Mouse (Mus musculus): ENCODE results near the gene Fbrs. TPM values are rescaled to one million over a fixed set of nuclear protein-coding genes. Genes with fewer than 3 reads are reported as not detected.

Gene Fbrs
- polyA plus RNA-seq, 1 experiment from 2014 or later = 8.7 TPM

DNA sequence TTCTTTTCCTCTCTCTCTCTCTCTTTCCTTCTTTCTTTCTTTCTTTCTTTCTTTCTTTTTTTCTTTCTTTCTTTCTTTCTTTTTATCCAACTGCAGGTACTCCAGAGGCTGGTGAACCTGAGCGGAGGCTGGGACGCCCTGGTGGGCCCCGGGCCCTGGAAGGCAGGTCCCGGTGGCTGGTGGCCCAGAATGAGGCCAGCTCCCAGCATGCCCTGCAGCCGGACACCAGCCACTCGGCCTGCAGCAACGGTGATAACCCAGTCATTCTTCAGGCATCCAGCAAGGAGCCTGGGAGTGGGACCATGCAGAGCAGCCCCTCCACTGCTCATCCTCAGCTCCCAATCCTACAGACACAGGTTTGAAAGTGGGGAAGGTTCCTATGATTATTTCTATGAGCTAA, 36.8 kb downstream of the Fbrs start:
- Histone ChIP-seq H3K27ac (replicated peaks) (no peak overlapping the region), H3K9me3 (ENCODE audit: control insufficient read depth, low read length) (no peaks in the 10 kb centered on the region), H3K4me2 (replicated peaks; ENCODE audit: low read depth) (no peak overlapping the region), H3K4me1 (replicated peaks; ENCODE audit: control insufficient read depth, insufficient read depth) (no peaks in the 10 kb centered on the region), H3K9ac (ENCODE audit: low read length) (no peak overlapping the region), H3K4me3 (ENCODE audit: low read depth, low read length) (no peak overlapping the region), H3K36me3 (ENCODE audit: control insufficient read depth, insufficient read depth, low read length) (peaks cover 9% of the 10 kb centered on the region), H3K27me3 (ENCODE audit: control insufficient read depth, insufficient read depth, low read length) (no peaks in the 10 kb centered on the region)
- 89% methylated on average over 7 of the region's 7 CpGs for WGBS
- ATAC-seq (ENCODE audit: low FRiP score, low TSS enrichment) = no peak
- TF ChIP-seq CTCF (IDR thresholded peaks at IDR 0.05; ENCODE audit: low read depth) (no peak), EP300 (optimal IDR thresholded peaks at IDR 0.05) (no peak)
- DNase-seq (ENCODE audit: low spot score) = no peak

- no peaks in the 10 kb centered on the region for H3K27me3 ChIP-seq (ENCODE audit: control insufficient read depth, insufficient read depth, low read length)
- no peak overlapping the region for H3K9ac ChIP-seq (ENCODE audit: low read length)
- H3K27ac ChIP-seq (replicated peaks) = no peak overlapping the region
- H3K36me3 ChIP-seq (ENCODE audit: control insufficient read depth, insufficient read depth, low read length) = peaks cover 12% of the 10 kb centered on the region
- H3K4me1 ChIP-seq (replicated peaks; ENCODE audit: control insufficient read depth, insufficient read depth) = no peaks in the 10 kb centered on the region
- H3K4me3 ChIP-seq (ENCODE audit: low read depth, low read length) = no peak overlapping the region
- no peak for DNase-seq (ENCODE audit: low spot score)
- no peak for TF ChIP-seq CTCF (IDR thresholded peaks at IDR 0.05; ENCODE audit: low read depth)
- no peak for TF ChIP-seq EP300 (optimal IDR thresholded peaks at IDR 0.05)
- WGBS = 93% methylated on average over 6 of the region's 7 CpGs
- ATAC-seq (ENCODE audit: low FRiP score, low TSS enrichment) = no peak
- no peak overlapping the region for H3K4me2 ChIP-seq (replicated peaks; ENCODE audit: low read depth)
- H3K9me3 ChIP-seq (ENCODE audit: control insufficient read depth, low read length) = no peaks in the 10 kb centered on the region
Measured at GRCm38 (mm10) chr7:127516344-127516743, 37.3 kb downstream of the Fbrs start.

DNA sequence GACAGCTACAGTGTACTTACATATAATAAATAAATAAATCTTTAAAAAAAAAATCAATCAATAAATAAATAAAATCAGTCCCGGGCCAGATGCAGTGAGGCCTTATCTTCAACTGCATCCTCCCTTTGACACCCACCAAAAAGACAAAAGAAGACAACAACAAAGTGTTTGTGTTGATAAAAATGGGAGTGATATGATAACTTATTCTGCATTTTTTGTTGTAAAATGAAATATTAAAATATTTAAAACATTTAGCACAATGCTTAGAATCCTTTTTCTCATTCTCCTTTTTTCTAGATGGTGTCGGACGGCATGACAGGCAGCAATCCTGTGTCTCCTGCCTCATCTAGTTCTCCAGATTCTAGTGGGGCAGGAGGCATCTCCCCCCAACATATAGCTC, 40.3 kb downstream of the Fbrs start, which contains the start of gene Gm42715:
Gene Gm42715, plus strand, starts transcription at position 301 of the 400 bp plus-strand sequence.
- Histone ChIP-seq H3K4me2 (replicated peaks; ENCODE audit: low read depth) (no peak within 1 kb of the TSS), H3K27me3 (ENCODE audit: control insufficient read depth, insufficient read depth, low read length) (no peaks in the 10 kb centered on the region), H3K27ac (replicated peaks) (no peak within 1 kb of the TSS), H3K9me3 (ENCODE audit: control insufficient read depth, low read length) (no peaks in the 10 kb centered on the region), H3K4me3 (ENCODE audit: low read depth, low read length) (no peak within 1 kb of the TSS), H3K4me1 (replicated peaks; ENCODE audit: control insufficient read depth, insufficient read depth) (no peaks in the 10 kb centered on the region), H3K9ac (ENCODE audit: low read length) (no peak within 1 kb of the TSS), H3K36me3 (ENCODE audit: control insufficient read depth, insufficient read depth, low read length) (peaks cover 23% of the 10 kb centered on the region)
- DNase-seq (ENCODE audit: low spot score) = no peak
- no peak for TF ChIP-seq CTCF (IDR thresholded peaks at IDR 0.05; ENCODE audit: low read depth)
- no peak for TF ChIP-seq EP300 (optimal IDR thresholded peaks at IDR 0.05)
- WGBS = 89% methylated on average over 3 of the region's 3 CpGs
- no peak for ATAC-seq (ENCODE audit: low FRiP score, low TSS enrichment)

Small RNA genes lying within 50 kb of the gene (microRNA-seq; reads per million reads assigned to microRNA genes)
- gene Gm47278 (not detected), gene Mir7060 (not detected)

Other genes starting within 250 kb of the Fbrs start
- 11.4 and 12.2 TPM in 2 replicates for gene Zfp553, start 246.1 kb upstream of the Fbrs start, polyA plus RNA-seq (2015; fragmentation: Nextera tagmentation; extraction: Ambion mirVana)
- 7.0 and 7.9 TPM in 2 replicates for gene Sept1, start 246.1 kb upstream of the Fbrs start, polyA plus RNA-seq (2015; fragmentation: Nextera tagmentation; extraction: Ambion mirVana)
- 27.3 and 29.6 TPM in 2 replicates for gene Zfp771, start 234.9 kb upstream of the Fbrs start, polyA plus RNA-seq (2015; fragmentation: Nextera tagmentation; extraction: Ambion mirVana)
- gene Dctpp1, start 218.5 kb upstream of the Fbrs start, polyA plus RNA-seq (2015; fragmentation: Nextera tagmentation; extraction: Ambion mirVana) = 79.8 and 84.5 TPM in 2 replicates
- 113 and 115 TPM in 2 replicates for gene Sephs2, start 205.1 kb upstream of the Fbrs start, polyA plus RNA-seq (2015; fragmentation: Nextera tagmentation; extraction: Ambion mirVana)
- gene Itgal, start 182.9 kb upstream of the Fbrs start, polyA plus RNA-seq (2015; fragmentation: Nextera tagmentation; extraction: Ambion mirVana) = 0.80 and 1.1 TPM in 2 replicates
- gene Zfp768, start 133.6 kb upstream of the Fbrs start, polyA plus RNA-seq (2015; fragmentation: Nextera tagmentation; extraction: Ambion mirVana) = 9.0 and 11.0 TPM in 2 replicates
- 4.9 and 5.4 TPM in 2 replicates for gene Zfp747, start 103.1 kb upstream of the Fbrs start, polyA plus RNA-seq (2015; fragmentation: Nextera tagmentation; extraction: Ambion mirVana)
- 3.0 and 3.1 TPM in 2 replicates for gene 9130019O22Rik, start 92.0 kb upstream of the Fbrs start, polyA plus RNA-seq (2015; fragmentation: Nextera tagmentation; extraction: Ambion mirVana)
- gene E430018J23Rik, start 85.6 kb upstream of the Fbrs start, polyA plus RNA-seq (2015; fragmentation: Nextera tagmentation; extraction: Ambion mirVana) = 3.3 and 3.9 TPM in 2 replicates
- gene Zfp764, start 72.4 kb upstream of the Fbrs start, polyA plus RNA-seq (2015; fragmentation: Nextera tagmentation; extraction: Ambion mirVana) = 4.0 and 4.3 TPM in 2 replicates
- gene Zfp688, start 57.1 kb upstream of the Fbrs start, polyA plus RNA-seq (2015; fragmentation: Nextera tagmentation; extraction: Ambion mirVana) = 15.6 and 17.8 TPM in 2 replicates
- 2.1 and 2.9 TPM in 2 replicates for gene Zfp689, start 30.0 kb upstream of the Fbrs start, polyA plus RNA-seq (2015; fragmentation: Nextera tagmentation; extraction: Ambion mirVana)
- gene Prr14, start 19.6 kb upstream of the Fbrs start, polyA plus RNA-seq (2015; fragmentation: Nextera tagmentation; extraction: Ambion mirVana) = 30.4 and 36.5 TPM in 2 replicates
- 13.0 TPM in 2 replicates for gene Srcap, start 32.8 kb downstream of the Fbrs start, polyA plus RNA-seq (2015; fragmentation: Nextera tagmentation; extraction: Ambion mirVana)
- 6.1 and 6.4 TPM in 2 replicates for gene Gm42715, start 40.4 kb downstream of the Fbrs start, polyA plus RNA-seq (2015; fragmentation: Nextera tagmentation; extraction: Ambion mirVana)
- 22.7 and 24.3 TPM in 2 replicates for gene Tmem265, start 82.2 kb downstream of the Fbrs start, polyA plus RNA-seq (2015; fragmentation: Nextera tagmentation; extraction: Ambion mirVana)
- gene Phkg2, start 94.1 kb downstream of the Fbrs start, polyA plus RNA-seq (2015; fragmentation: Nextera tagmentation; extraction: Ambion mirVana) = 22.6 and 24.3 TPM in 2 replicates
- gene Ccdc189, start 109.4 kb downstream of the Fbrs start, polyA plus RNA-seq (2015; fragmentation: Nextera tagmentation; extraction: Ambion mirVana) = 3.5 and 3.6 TPM in 2 replicates
- gene Rnf40, start 109.6 kb downstream of the Fbrs start, polyA plus RNA-seq (2015; fragmentation: Nextera tagmentation; extraction: Ambion mirVana) = 17.1 and 18.7 TPM in 2 replicates
- 3.6 and 3.7 TPM in 2 replicates for gene Zfp629, start 136.6 kb downstream of the Fbrs start, polyA plus RNA-seq (2015; fragmentation: Nextera tagmentation; extraction: Ambion mirVana)
- 42.2 and 46.8 TPM in 2 replicates for gene Bcl7c, start 229.7 kb downstream of the Fbrs start, polyA plus RNA-seq (2015; fragmentation: Nextera tagmentation; extraction: Ambion mirVana)
- 13.4 and 14.5 TPM in 2 replicates for gene Ctf1, start 233.5 kb downstream of the Fbrs start, polyA plus RNA-seq (2015; fragmentation: Nextera tagmentation; extraction: Ambion mirVana)

Measured in stomach, postnatal 0 days (tissue).